Comparison of ENCODE assay signal across 11 mouse cellular contexts in genomic region chr9:72872298-72873130, GRCm38 (mm10). TPM values are rescaled to one million over a fixed set of nuclear protein-coding genes. Genes with fewer than 3 reads are reported as not detected.
DNase-seq lines count a peak whose midpoint lies in the region; ATAC-seq and TF ChIP-seq lines count a peak whose summit lies in the region.
"Had no signal": no experiment of that assay in that cellular context is flagged by ENCODE, and none has a peak within 500 bp of the region (broad histone marks: within the 10 kb centered on the region; RNA-seq: fewer than 3 reads in every experiment).

No protein-coding gene starts in this region.

- no peaks in the 10 kb centered on the region for H3K27me3 ChIP-seq in kidney, adult 2 months (replicated peaks; ENCODE audit: control insufficient read depth, insufficient read depth, low read length)
- no peaks in the 10 kb centered on the region for H3K27me3 ChIP-seq in hindbrain, embryonic 10.5 days (ENCODE audit: insufficient read depth, poor library complexity, severe bottlenecking)
- peaks cover 4% of the 10 kb centered on the region; the same call in 1 of the 2 replicates for H3K27me3 ChIP-seq in liver, embryonic 15.5 days
- no peaks in the 10 kb centered on the region for H3K27me3 ChIP-seq in cerebellum, adult 2 months (ENCODE audit: control insufficient read depth, insufficient read depth, low read length)

- H3K4me1 ChIP-seq in kidney, adult 2 months (ENCODE audit: control insufficient read depth, insufficient read depth, low read length), result no peaks in the 10 kb centered on the region
- peaks cover 48% of the 10 kb centered on the region for H3K4me1 ChIP-seq in hindbrain, embryonic 10.5 days (replicated peaks)
- H3K4me1 ChIP-seq in liver, embryonic 15.5 days (replicated peaks), result no peaks in the 10 kb centered on the region
- no peaks in the 10 kb centered on the region for H3K4me1 ChIP-seq in cerebellum, adult 2 months (ENCODE audit: control insufficient read depth, insufficient read depth, low read length)

- TF ChIP-seq POLR2A in kidney, adult 2 months (IDR thresholded peaks at IDR 0.05; ENCODE audit: low read depth, low read length), result no peak
- TF ChIP-seq POLR2A in brain, embryonic 14.5 days (IDR thresholded peaks at IDR 0.05; ENCODE audit: borderline replicate concordance, extremely low read depth, insufficient read depth, insufficient read length, poor library complexity, severe bottlenecking), result no peak
- TF ChIP-seq POLR2A in cerebellum, adult 2 months (IDR thresholded peaks at IDR 0.05; ENCODE audit: borderline replicate concordance, insufficient read depth, low read length), result no peak

- 0 out of 2 replicates have a peak overlapping the region, but pooled peaks have one; percentile 40 for H3K4me2 ChIP-seq in liver, embryonic 15.5 days

- WGBS in kidney, adult 2 months, result 42% methylated on average over 8 of the region's 8 CpGs
- 45% methylated on average over 8 of the region's 8 CpGs for WGBS in hindbrain, embryonic 10.5 days
- 35% methylated on average over 8 of the region's 8 CpGs for WGBS in liver, embryonic 15.5 days (ENCODE audit: insufficient replicate concordance)
- 50% methylated on average over 8 of the region's 8 CpGs for WGBS in cerebellum, adult 2 months

- TF ChIP-seq CTCF in kidney, adult 2 months (conservative IDR thresholded peaks at IDR 0.05; ENCODE audit: insufficient read depth, insufficient read length, low read depth, low read length), result no peak
- TF ChIP-seq CTCF in brain, embryonic 14.5 days (IDR thresholded peaks at IDR 0.05; ENCODE audit: borderline replicate concordance, extremely low read depth, insufficient read depth, insufficient read length), result no peak
- TF ChIP-seq CTCF in cerebellum, adult 2 months (IDR thresholded peaks at IDR 0.05; ENCODE audit: borderline replicate concordance, insufficient read depth, low read depth, low read length), result no peak

- intact Hi-C loops in gastrocnemius, postnatal 14 days (cut with DNase I; ENCODE audit: low total_unique reads), result no loop called here

- no peaks in the 10 kb centered on the region for H3K9me3 ChIP-seq in hindbrain, embryonic 10.5 days
- H3K9me3 ChIP-seq in liver, embryonic 15.5 days (replicated peaks), result no peaks in the 10 kb centered on the region

- H3K36me3 ChIP-seq in kidney, adult 2 months (ENCODE audit: control insufficient read depth, insufficient read depth, low read length), result no peaks in the 10 kb centered on the region
- H3K36me3 ChIP-seq in hindbrain, embryonic 10.5 days, result peaks cover 85% of the 10 kb centered on the region
- no peaks in the 10 kb centered on the region for H3K36me3 ChIP-seq in liver, embryonic 15.5 days (replicated peaks)

- DNase-seq in kidney, adult 2 months, result no peak
- DNase-seq in kidney, postnatal 25 days, result no peak
- peak; percentile 76 for DNase-seq in brain, embryonic 14.5 days (ENCODE audit: low read depth)
- DNase-seq in hindbrain, embryonic 10.5 days (ENCODE audit: low spot score), result no peak
- DNase-seq in gastrocnemius, postnatal 14 days, result no peak
- DNase-seq in spleen, adult 12 weeks (ENCODE audit: low spot score), result no peak
- DNase-seq in cerebellum, adult 2 months, result no peak
- DNase-seq: kidney, adult 8-10 months; lung, adult 18-20 months; thymus, postnatal 25 days had no signal

- no peak overlapping the region for H3K9ac ChIP-seq in liver, embryonic 15.5 days

- H3K27ac ChIP-seq in kidney, adult 2 months (ENCODE audit: insufficient read depth, low read depth, low read length), result peak overlapping the region; percentile 25; the same call in 1 of the 2 replicates
- peak overlapping the region; percentile 83 for H3K27ac ChIP-seq in hindbrain, embryonic 10.5 days
- H3K27ac ChIP-seq in liver, embryonic 15.5 days (replicated peaks), result no peak overlapping the region
- no peak overlapping the region for H3K27ac ChIP-seq in cerebellum, adult 2 months (ENCODE audit: insufficient read depth, low read length)

- ATAC-seq in liver, embryonic 15.5 days (ENCODE audit: insufficient read depth), result no peak

- H3K4me3 ChIP-seq in kidney, adult 2 months (ENCODE audit: insufficient read depth, low read depth, low read length), result peak overlapping the region; percentile 31
- H3K4me3 ChIP-seq in hindbrain, embryonic 10.5 days, result no peak overlapping the region
- H3K4me3 ChIP-seq in liver, embryonic 15.5 days (replicated peaks), result no peak overlapping the region
- H3K4me3 ChIP-seq in cerebellum, adult 2 months (replicated peaks; ENCODE audit: insufficient read depth, low read depth, low read length), result no peak overlapping the region

RNA-seq across cellular contexts. Expression of gene Pygo1, which starts 52.9 kb away (rescaled TPM):
- 0.22 and 0.38 TPM in 2 replicates for polyA plus RNA-seq in kidney, adult 2 months (2012; rRNA removed)
- polyA plus RNA-seq in brain, embryonic 14.5 days (2012; rRNA removed), result 12.9 and 19.0 TPM in 2 replicates
- polyA plus RNA-seq in hindbrain, embryonic 10.5 days (2016; fragmentation: Nextera tagmentation; extraction: Ambion mirVana), result 5.4 and 6.1 TPM in 2 replicates
- polyA plus RNA-seq in liver, embryonic 15.5 days (2015; fragmentation: Nextera tagmentation; extraction: Ambion mirVana), result 0.10 and 0.12 TPM in 2 replicates
- 1 to 10 TPM; 4.0 to 6.2 TPM for total RNA-seq in gastrocnemius, postnatal 14 days (2021)
- polyA plus RNA-seq in cerebellum, adult 2 months (2012; rRNA removed), result 9.8 and 10.0 TPM in 2 replicates

Comparison
In these comparisons a context has a peak if more than half of its experiments do, and no peak if none do; other contexts are left out.
1. H3K27ac ChIP-seq: peak in kidney, adult 2 months (single experiment) and hindbrain, embryonic 10.5 days (single experiment); none in liver, embryonic 15.5 days (single experiment) and cerebellum, adult 2 months (single experiment).